Mouse (Mus musculus) layer of hippocampus, adult 6 months (tissue): ENCODE results near the gene Sclt1. TPM values are rescaled to one million over a fixed set of nuclear protein-coding genes. Genes with fewer than 3 reads are reported as not detected.

Source experiments
- long read RNA-seq, 2 experiments: library from polyadenylated mRNA; unstranded; transcript quantifications; one replicate each; pipeline ENCODE4 v2.0.0; 2019 to 2020
- polyA plus RNA-seq: library from polyadenylated mRNA; unstranded; fragments of <200 nt; fragmentation: Nextera tagmentation; gene quantifications from 2 replicates; pipeline ENCODE4 v1.2.3, GENCODE M21; 2021

Sclt1 gene
- polyA plus RNA-seq = 3.1 and 3.2 TPM in 2 replicates
- long read RNA-seq, experiment 1, partial matches to known transcripts = 8 of 10 reads
- long read RNA-seq, experiment 1, other reads (novel, unspliced or antisense) = 1 of 10 reads
- long read RNA-seq, experiment 2, transcript Sclt1-201 (21 exons, 3,005 nt) = major isoform, 11 of 47 reads
- long read RNA-seq, experiment 2, partial matches to known transcripts = 26 of 47 reads
- long read RNA-seq, experiment 2, other reads (novel, unspliced or antisense) = 8 of 47 reads

GRCm38 (mm10) chr3:41742278-41742934 lies at the start of gene Sclt1, which contains the start of gene D3Ertd751e:
Gene Sclt1, minus strand, starts transcription at chr3:41742514.
Gene D3Ertd751e, plus strand, starts transcription at chr3:41742611.

Other genes with a start within 250 kb of the Sclt1 start
- gene Jade1, start 186.8 kb downstream of the Sclt1 start, polyA plus RNA-seq = 8.2 and 9.5 TPM in 2 replicates
- 7.6 and 12.1 TPM in 2 replicates for gene D3Ertd751e, start 97 bp upstream of the Sclt1 start, polyA plus RNA-seq